Mouse (Mus musculus) liver, adult 2 months (tissue): Measurements from ENCODE around the gene Papolg.

Experiments used
- CTCF ChIP-seq: fragments of 200-500 bp; IDR thresholded peaks from 2 replicates; pipeline ENCODE4 v1.5.1; 2011; ENCODE audit warnings: low read depth, low read length, control low read depth
- POLR2A ChIP-seq: fragments of 200-500 bp; IDR thresholded peaks from 2 replicates; pipeline ENCODE4 v1.6.1; 2011; ENCODE audit warnings: low read length, control low read depth; ENCODE audit not compliant: insufficient read depth; ENCODE audit errors: extremely low read depth

- TF ChIP-seq POLR2A (no peak), CTCF (no peak)
These were observed 8.9 kb upstream of the Papolg start for GRCm38 (mm10) chr11:23903909-23904308.
